Mouse (Mus musculus) frontal cortex, postnatal 36 days (tissue): ENCODE measurements around the gene Otos.
A peak's percentile ranks its signal among the peaks of the same experiment; 100 is the strongest.

Source experiments
- DNase-seq, 2 experiments: peaks; one replicate each; pipeline ENCODE4 v3.0.0; 2022; ENCODE audit warnings: low spot score in 2 of 2

The Otos gene

GRCm38 (mm10) chr1:92648673-92649072 is at the start of gene Otos:
Gene Otos (minus strand): TSS chr1:92648841.
- DNase-seq = peak; percentile 74 to 76

DNA sequence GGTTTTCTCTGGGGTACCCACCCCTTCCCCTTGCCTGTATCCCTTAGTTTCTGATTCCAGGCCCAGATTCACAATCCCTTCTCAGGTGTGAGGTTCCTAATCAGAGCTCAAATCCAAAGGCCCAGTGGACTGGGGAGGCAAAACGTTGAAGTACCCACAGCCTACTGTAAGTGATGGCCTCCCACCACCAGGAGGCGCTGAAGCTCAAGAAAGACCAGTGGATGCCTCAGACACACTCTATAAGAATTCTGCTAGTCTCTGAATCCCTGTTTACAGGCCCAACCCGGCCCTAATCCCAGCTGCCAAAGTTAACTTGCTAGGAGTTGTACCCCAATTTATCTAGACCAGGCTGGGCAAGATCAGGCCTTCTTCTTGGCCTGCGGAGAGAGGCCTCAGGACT is 48.2 kb upstream of the Otos start:
- peak; percentile 64 to 66 for DNase-seq

DNA sequence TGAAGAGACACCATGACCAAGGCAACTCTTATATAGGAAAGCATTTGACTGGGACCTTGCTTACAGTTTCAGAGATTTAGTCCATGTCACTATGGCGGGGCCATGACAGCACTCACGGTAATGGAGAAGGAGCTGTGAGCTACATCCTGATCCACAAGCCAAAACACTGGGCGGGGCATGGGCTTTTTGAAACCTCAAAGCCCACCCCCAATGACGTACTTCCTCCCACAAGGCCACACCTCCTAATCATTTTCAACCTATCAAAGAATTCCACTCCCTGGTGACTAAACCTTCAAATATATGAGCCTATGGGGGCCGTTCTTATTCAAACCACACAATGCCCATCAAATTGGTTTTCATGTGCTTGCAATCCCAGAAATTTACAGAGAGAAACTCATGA is 47.1 kb upstream of the Otos start:
- DNase-seq = no peak

DNA sequence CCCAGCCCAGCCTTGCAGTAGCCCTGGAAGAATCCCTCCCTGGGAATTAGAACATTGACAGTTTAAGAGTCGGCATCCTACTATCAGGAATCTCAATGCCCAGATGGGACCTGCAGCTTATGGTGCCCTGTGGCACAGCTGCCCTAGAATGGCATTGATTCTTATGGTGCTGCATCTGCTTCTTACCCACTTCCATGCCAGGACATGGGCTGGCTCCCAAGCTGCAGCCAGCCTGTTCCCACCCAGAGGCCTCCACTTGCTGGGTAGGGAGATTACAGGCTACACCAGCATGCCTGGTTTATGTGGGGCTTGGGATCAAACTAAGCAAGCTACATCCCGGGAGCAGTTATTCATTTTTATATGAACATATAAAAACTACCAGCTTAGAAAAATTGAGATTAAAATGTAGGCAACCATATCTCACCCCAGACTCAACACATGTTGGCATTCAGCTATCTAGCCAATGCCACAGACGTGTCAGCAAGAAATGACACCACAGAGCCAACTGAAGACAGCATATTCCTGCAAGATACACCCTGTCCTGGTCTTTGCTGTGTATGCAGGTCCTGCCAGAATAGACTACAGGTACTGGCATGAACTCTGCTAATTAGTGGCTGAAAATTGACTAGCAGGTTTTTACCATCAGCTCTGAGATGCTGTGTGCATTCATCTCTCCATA is 42.7 kb upstream of the Otos start:
- DNase-seq = no peak

- no peak for DNase-seq
Observed at GRCm38 (mm10) chr1:92686994-92687393, 38.4 kb upstream of the Otos start.

DNA sequence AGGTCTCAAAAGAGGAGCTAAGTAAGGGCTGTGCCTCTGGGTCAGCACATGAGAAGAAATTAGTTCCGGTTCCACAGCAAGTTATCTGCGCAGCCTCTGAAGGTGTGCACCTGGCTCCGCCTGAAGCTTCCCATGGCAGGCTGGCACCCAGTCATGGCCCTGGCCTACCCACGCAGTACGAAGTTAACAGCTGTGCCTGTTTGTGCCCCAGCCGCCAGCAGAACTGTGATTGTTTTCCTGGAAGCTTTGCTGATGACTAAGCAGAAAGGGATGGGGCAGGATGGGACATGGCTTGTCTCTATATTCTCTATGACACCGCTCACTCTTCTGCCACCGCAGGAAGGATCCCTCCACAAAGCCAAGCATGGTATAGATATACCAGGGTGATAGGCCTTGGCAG is 34.5 kb upstream of the Otos start:
- DNase-seq = peak; percentile 60 to 62

DNA sequence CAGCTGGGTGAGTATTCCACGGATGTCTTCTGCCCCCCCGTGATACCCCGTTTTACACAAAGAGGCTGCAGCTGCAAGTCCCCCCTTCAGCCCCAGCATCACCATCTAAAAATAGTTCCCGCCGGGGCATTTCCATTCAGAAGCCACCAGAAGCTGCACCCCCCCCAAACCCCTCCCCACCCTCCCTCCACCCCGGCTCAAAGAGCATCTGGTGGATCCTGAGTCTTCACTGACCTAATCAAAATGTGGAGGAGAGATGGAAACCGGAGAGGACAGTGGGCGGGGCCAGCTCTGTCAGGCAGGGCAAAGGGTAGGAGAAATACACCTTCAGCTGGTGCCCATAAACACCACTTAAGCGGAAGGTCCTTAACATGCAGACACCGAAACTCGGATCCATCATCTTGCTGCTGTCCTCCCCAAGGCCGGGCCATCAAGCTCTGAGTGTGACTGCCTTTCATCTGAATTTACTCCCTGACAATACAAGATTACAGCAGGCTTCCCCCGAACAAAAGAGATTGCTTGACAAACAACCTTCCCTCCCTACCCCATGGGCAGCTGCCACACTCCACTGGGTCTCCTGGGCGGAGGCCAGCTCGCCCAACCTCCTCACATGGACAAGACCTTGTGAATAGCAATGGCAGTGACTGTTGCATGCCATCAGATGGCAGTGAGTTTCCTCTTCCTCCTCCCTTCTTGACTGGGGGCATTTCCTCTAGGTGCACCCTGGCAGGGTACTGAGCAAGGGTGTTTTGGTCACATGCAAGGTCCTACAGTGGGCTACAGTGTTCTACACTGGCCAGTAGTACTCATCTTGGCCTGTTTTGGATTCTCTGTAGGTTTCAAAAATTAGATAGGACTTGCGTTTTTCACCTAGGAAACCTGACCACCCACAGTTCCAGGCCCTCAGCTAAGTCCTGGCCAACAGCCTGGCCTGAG is 32.3 kb upstream of the Otos start:
- no peak for DNase-seq

DNA sequence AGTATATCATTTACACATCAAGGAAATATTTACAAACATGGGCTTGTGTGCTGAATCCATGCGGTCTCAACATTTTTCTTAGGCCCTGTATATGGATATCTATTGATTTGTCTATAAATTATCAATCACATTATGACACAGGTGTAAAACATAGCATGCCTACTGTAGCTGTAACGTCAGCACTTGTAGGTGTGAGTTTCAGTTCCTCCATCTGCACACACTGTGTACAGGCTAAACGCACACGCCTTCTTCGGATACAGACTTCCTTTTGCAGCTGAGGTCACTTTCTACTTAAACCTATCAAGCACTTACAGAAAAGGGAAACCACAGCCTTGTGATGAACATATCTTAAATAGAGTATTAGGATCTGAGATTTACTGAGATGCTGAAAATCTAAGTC is 30.1 kb upstream of the Otos start:
- no peak for DNase-seq

DNA sequence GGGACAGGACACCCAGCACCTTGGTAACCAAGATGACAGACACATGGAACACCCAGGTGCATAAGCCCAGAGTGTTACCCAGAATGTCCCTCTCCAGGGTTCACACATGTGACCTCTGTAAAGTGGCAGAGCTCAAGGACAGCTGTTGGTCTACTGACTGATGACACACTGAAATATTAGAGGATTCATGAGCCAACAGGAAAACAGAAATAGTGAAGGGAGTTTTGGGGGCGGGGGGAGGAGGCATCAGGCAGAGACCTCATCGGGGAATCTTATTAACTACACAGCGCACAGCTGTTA is 28.0 kb upstream of the Otos start:
- no peak for DNase-seq

DNA sequence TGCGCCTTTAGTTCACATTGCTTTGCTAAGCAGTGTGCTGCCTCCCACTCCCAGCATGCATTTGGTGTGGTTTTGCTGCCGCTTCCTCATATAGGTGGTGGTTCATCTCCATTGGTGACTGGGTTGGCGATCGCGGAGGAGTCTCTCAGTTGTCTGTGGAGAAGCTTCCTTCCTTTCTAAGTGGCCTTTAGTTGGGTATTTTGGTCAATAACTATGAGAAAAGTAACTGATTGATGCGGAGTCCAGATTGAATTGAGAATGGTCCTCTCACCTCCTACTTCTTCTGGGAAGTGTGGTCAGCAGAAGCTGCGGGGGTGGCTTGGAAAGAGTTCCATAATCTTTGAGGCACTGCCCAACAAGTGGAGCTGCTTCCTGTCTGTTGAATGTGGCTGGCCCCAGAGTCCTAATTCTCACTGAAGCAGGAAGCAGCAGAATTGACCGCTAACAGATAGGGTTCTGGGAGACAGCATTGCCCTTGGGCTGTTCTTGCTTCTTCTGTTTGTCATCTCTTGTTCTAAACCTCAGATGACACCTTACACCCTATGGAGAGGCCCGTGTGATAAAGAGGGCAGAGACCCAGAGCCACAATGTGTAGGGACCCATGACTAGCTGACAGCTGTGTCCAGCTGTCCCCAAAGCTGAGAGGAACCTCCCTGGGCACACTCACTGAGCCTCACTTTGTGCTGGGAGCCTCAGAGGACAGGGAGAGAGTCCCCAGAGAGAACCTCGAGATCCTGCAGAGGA is 27.5 kb upstream of the Otos start:
- DNase-seq = peak; percentile 48 to 73

- no peak for DNase-seq
Observed at GRCm38 (mm10) chr1:92673258-92673782, 24.7 kb upstream of the Otos start.

DNA sequence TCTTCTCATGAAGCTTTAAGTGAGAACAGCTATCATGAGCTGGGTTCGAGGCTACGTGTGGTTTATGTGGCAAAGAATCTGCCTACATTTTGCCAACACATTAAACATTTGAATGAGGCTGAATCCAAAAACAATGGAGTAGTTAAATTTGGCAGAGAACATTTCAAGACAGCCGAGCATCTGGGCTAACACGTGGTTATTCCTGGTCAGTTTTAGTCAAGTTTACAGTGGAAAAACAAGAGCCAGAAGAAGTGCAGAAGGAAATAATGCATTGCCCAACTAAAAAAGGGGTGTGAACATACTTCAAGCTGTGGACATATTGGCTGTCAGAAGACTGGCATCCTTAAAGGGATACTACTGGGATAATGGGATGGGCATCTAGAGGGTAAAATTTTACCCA is 22.7 kb upstream of the Otos start:
- peak in 1 of 2 experiments; percentile 13 for DNase-seq

GRCm38 (mm10) chr1:92669430-92669829 is 20.8 kb upstream of the Otos start:
- DNase-seq = no peak

- DNase-seq = no peak
Observed at GRCm38 (mm10) chr1:92667106-92667505, 18.5 kb upstream of the Otos start.

GRCm38 (mm10) chr1:92659392-92659791 is 10.8 kb upstream of the Otos start:
- DNase-seq = no peak

GRCm38 (mm10) chr1:92657025-92657820 is 8.6 kb upstream of the Otos start:
- no peak for DNase-seq

DNA sequence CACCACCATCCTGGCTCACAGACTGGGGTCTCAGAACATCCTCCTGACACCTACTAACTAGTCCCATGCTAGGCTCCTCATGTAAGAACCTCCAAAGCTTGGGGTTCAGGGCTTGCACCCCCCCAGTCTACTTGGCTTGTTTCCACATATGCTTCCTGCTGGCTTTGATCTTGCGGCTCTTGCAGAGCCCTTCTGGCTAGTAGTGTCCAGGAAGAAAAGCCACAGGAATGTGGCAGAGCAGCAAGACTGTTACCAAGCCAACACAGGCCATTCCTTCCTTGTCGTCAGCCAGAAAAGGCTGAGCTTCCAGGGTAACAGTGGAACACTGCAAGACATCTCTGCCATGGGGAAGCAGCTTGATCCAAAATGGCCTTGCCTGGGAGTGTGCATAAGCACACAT is 6.0 kb upstream of the Otos start:
- DNase-seq = no peak

GRCm38 (mm10) chr1:92653179-92653578 is 4.5 kb upstream of the Otos start:
- DNase-seq = no peak

DNA sequence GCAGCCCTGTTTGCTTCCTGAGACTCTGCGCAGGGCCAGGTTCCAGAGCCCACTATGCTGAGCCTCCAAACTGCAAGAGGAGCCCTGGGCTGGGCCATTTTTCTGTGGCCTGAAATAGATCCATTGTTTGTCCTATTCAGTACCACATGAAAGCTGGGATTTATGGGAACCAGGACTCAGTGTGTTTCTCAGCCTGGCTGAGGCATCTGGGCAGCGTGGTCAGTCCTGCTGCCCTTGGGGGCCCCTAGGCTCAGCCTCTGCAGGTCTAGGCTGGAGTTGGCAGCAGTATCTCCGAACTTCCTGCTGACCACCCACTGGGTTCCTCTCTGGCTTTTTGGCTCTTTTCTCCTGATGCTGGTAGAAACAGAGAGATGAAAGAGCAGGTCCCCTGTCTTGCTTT is 2.8 kb upstream of the Otos start:
- DNase-seq = no peak

DNA sequence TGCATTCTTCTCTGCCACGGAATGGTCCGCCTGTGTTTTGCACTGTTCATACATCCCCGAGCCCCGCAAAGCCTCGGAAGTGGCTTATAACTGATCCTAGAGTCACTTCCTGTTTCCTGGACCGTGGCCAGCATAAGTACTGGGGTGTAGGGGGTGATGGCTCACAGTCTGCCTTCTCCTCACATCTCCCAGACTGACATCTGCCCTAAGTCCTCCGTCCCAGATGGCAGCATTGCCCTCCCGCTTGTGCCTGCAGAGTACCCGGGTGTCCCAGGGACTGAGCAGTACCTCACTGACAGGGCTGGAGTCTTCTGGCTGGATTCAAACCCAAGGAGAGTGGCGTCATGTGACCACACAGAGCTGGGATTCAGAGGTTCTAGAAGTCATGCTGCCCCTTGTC is 444 bp downstream of the Otos start:
- no peak for DNase-seq

GRCm38 (mm10) chr1:92647752-92648151 is 889 bp downstream of the Otos start:
- peak; percentile 75 to 77 for DNase-seq

DNA sequence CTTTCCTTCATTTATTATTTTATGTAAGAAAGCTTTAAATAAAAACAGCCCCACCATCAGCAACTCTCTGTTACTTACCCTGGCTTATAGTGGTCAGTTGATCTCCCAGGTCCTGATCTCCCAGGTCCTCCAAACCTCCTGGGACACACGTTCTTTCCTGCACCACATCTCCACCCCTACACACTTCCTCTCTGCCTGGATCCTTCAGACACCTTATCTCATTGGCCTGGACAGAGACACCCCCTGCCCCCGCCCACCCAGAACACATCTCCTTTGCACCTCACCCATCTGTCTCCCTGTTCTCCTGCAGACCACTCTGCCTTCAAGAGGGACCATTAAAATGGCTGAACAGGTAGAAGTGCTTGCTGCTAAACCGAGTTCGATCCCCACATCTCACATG is 1.6 kb downstream of the Otos start:
- no peak for DNase-seq
